Mouse (Mus musculus) layer of hippocampus, postnatal 25 days (tissue): ENCODE measurements around the gene Usb1. TPM values are rescaled to one million over a fixed set of nuclear protein-coding genes. Genes with fewer than 3 reads are reported as not detected.

ENCODE experiments used
- DNase-seq, 2 experiments: peaks; one replicate each; pipeline ENCODE4 v3.0.0; 2022; ENCODE audit warnings: mixed read lengths in 2 of 2, low spot score in 1 of 2; ENCODE audit errors: extremely low spot score in 1 of 2
- total RNA-seq, 2 experiments: library from RNA; stranded (reverse); gene quantifications; 2 replicates each; pipeline ENCODE4 v1.2.3; 2021

The Usb1 gene
- total RNA-seq, 2 experiments from 2014 or later: 13.7 to 15.0 TPM

DNA sequence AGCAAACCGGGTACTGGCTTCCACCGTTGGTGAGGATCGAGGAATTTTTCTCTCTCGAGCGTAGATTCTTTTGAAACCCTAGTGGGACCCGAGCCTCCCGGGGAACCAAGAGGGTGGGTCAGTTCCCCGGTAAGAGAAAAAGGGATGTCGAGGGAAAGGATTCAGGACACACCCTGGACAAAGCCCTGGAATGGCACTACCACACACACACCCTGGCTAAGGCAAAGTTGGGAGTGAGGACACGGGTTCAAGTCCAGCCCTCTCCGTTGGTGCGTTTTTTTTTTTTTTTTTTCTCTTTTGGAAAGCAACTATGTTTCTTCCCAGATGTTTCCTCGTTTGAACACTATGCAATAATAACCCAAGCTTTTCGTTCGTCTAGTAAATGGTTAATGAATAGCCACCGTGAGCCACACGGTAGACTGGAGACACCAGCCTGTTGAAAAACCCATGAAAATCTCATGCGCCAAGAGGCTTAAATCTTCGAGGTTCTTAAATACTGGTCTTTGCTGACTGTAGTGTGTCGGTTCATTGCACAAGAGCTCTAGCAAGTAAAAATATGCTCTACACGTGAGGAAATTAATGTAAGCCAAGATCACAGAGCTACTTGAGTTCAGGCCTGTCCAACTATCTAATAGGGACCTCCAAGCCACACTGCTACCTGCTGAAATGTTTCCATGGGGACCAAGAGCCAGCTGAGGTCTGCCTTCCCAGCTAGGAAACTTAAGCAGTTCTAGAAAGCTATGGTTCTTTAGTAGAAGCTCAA lies 534 bp downstream of the Usb1 start:
- no peak for DNase-seq

GRCm38 (mm10) chr8:95335706-95336105 lies 3.6 kb downstream of the Usb1 start:
- no peak for DNase-seq

DNA sequence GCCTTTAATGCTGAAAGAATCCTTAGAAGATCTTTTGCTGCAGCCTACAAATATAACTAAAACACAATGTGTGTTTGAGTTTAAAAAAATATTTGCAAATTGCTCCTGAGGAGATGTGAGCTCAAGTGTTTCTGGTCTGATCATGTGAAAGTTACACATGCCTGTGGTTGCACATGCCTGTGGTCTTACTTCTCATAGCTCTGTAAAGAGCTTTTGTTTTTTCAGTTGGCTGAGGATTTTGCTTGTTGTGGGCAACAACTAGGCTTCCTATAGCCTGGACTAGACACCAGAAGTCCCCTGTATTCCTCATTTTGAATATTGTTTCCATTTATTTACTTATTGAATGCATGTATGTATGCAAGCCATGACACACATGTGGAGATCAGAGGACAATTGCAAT lies 4.3 kb downstream of the Usb1 start:
- no peak for DNase-seq

- DNase-seq: no peak
Observed at GRCm38 (mm10) chr8:95341721-95342120, 9.6 kb downstream of the Usb1 start.

DNA sequence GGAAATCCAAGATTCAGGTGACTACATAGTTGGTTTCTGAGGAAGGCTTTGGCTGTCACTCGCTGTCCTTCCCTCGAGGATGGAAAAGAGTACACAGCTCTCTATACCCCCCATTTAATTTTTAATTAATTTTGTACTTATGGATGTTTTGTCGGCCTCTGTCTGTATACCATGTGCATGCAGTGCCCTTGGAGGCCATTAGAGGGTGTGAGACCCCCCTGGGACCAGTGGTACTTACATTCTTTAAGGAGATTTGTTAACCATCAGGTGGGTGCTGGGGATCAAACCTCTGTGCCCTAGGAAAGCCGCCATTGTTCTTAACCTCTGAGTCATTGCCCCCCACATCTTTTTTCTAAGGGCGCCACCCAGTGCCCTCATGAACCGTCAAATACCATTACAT lies 12.6 kb downstream of the Usb1 start:
- DNase-seq: no peak

DNA sequence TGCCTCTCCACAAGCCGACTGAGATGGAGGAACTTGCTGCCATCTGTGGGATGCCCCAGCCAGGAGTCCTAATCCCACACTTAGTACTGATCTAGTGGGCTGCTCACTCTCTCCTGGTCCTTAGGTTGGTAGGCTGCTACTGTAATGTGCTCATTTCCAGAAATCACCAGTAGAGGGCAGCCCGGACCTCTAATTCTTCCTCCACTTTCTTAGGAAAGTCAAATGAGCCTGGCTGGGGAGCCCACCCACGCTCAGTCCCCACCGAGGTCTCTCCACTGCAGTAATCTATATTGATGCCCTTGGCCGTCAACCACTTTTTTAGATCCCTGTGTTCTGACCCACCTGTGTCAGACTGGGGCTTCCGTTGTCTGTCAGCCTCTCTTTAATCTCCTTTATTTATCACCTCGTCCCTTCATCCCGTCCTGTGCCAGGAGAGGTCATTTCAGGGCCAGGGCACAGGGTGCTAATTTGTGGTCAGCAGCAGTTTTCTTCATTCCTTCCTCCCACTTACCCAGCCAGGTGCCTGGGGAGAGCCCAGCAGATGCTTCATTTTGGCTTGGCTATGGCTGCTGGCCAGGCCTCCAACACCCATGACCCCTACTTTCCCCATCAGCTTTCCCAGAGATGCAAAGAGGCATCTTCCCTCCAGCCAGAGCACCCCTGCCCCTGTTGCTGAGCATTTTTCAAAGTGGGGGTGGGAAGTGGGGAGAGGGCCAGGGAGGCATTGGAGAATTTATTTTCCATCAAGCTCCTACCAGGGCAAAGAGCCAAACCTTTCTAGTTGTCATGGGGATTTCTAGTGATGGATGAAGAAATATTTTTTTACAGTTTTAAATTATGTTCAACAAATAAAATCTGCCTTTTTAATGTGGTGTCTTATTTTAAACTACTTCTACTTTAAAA lies 14.8 kb downstream of the Usb1 start:
- DNase-seq: peak; percentile 68 to 90

DNA sequence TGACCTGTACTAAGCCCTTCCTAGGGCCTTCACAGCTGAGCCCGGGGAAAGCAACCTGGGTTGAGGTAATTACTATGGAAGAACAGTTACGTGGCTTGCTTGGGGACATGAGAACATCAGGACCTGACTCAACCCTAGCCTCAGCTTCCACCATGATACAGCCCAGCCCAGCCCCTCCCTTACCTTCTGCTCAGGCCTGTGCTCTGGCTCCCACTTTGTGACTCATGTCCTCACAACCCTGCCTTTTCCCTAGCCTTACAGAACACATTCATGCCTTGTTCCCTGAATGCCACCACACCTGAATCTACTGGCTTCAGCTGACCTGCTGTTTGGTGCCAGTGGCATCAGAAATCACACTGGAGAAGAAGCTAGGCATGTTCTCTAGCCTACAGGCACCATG lies 16.3 kb downstream of the Usb1 start:
- DNase-seq: no peak

GRCm38 (mm10) chr8:95348811-95349630 lies 16.9 kb downstream of the Usb1 start:
- DNase-seq: peak; percentile 42 to 68

DNA sequence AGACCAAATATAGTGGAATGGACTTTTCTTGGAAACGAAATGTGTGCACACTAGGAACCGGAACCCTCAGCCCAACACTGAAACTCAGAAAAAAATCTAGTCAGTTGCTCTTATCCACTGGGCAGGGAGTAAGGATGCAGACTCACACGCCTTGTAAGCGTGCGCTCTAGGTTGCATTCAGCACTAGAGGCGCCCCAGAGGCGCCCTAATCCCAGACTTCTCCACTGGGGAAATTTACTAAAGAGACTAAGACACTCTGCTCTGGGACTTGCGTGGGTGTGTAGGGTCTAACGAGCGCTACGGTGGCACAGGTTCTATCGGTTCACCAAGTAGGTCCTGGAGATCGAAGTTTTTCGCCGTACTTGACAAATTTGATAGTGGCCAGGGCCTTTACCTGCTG lies 19.4 kb downstream of the Usb1 start:
- no peak for DNase-seq

DNA sequence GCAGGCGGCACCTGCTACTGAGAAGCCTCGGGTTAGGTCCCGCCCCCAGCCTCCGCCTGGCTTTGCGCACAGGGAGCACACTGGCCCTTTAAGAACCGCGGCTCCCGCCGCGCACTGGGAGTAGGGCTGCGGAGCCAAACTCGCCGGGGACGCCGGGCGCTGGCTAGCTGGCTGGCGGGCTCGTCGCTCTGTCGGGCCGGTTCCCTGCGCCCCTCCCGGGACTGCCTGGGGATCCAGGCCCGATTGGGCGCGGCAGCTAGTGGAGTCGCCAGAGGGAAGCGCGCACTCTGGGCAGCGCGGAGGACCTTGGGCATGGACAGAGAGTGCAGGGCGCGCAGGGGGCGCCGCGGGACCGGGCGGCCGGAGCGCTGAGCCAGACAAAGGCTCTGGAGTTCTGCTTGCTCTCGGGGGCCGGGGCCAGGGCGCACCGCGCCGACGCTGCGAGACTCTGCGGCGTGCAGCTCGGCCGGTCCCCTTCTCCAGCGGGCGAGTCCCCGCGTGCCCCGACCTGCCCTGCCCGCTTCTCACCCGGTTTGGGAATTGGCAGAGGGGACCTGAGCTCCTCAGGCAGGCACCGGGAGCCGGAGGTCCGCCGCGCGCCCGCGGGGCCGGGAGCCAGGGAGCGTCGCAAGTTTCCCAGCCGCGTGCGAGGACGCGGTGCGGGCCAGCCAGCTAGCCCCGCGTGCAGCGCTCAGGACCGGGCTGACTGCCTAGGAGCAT lies 20.2 kb downstream of the Usb1 start, which contains the start of gene Mmp15:
Gene Mmp15 (plus strand): TSS at position 118 of the 720 bp plus-strand sequence.
- peak; percentile 56 to 58 for DNase-seq

DNA sequence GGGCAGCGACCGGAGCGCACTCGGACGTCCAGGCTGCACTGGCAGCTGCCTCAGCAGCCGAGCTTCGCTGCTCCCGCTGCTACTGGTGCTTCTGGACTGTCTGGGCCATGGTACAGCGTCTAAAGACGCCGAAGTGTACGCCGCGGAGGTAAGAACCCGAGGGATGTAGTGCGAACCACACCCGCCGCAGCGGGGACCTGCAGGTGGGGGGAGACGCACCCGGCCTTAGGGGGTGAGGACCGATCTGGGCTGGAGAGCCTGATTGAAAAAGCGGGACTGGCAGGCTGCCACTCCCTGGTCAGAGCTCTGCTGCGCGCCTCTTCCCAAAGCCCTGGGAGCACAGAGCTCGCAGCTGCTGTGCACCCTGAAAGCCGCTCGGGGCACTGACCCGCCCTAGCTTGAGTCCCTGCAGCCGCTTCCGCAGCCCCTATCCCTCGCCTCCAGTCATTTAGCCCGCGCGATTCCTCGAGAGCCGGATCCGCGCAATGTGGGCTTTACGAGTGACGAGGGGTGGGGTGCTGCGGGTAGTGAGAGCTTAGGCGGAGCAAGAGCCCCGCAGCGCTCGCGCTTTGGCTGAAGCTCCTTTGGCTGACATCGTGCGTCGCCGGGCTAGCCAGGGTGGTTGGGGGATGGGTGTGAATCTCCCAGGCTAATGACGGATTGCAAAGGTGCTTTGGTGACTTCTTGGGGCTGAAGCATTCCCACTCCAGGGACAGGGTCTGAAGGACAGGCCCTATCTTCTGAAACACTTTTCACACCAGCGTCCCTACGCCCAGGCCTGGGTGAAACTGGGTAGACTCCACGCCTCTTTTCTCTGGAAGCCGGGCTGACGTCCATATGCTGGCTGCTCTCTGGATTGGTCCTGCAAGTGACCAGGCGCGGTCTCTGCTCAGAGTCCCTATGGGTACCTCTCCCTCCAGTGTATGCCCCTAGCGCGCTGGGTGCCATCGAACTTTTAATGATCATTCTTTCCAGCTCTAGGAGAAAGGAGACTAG lies 21.1 kb downstream of the Usb1 start:
- no peak for DNase-seq

DNA sequence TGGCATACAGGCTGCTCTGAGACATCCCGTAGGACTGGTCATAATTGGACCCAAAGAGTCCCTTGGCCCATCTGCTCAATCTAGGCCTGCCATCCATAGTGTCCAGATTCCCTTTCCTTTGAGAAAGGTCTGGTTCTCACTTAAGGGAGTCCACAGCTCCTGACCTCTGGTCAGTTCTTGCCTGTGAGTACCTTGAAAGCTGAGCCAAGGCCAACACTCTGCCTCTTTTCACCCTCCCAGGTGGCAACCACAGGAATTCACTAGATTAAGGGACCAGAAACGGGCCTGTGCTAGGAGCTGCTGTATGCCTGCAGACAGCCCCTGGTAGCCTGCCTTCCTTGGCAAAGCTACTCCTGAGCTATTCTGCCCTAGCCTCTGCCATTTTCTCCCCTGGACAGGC lies 22.5 kb downstream of the Usb1 start:
- DNase-seq: no peak

- DNase-seq: no peak
Observed at GRCm38 (mm10) chr8:95358550-95359411, 26.7 kb downstream of the Usb1 start.

DNA sequence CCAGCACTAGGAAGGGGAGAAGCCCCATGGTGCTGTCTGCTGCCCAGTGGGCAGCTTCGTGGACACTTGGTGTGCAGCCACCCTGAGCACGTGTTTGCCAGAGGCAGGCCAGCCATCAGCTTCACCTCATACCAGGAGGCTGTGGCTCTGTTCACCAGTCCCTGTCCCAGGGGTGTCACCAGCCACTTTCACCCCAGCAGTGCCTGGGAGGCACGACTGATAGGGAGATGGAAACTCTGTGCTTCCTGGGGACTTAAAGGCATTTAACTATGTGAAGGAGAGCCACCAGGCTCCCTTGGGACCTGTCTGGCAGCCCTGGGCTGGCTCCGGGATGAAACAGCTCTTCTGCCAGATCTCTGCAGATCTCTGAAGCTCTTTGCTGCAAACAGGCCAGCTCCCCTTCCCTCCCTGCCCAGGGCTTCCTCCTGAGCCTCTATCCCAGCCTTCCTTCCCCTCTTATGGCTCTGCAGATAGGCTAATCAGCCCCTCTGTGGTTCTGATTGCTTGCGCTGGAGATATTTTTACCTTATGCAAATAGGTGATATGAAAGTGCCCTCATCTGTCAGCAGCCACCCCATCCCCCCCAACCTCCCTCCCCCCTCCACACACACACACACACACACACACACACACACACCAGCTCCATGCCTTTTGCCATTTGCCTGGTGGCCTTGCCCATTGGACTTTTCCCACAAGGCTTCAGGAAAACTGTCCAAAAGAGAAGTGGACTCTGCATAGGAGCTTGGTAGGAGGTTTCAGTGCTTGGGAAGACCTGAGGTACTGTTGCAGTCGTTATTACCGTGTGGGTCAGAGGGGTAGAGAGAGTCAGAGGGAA lies 28.3 kb downstream of the Usb1 start:
- DNase-seq: no peak

DNA sequence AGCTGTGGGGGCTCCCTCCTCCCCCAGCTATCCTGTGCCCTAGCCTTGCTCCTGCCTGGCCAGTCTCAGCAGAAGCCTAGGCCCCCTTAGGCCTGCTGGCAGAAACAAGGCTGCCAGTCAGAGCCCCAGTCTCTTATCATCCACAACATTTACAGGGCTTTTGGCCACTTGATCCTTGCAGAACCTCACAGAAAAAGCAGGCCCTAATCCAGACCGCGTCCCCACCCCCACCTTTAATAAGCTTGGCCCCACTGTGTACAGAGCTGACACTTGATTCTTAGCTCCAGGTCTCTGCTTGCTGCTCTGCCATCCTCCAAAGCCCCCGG lies 28.9 kb downstream of the Usb1 start:
- DNase-seq: no peak

DNA sequence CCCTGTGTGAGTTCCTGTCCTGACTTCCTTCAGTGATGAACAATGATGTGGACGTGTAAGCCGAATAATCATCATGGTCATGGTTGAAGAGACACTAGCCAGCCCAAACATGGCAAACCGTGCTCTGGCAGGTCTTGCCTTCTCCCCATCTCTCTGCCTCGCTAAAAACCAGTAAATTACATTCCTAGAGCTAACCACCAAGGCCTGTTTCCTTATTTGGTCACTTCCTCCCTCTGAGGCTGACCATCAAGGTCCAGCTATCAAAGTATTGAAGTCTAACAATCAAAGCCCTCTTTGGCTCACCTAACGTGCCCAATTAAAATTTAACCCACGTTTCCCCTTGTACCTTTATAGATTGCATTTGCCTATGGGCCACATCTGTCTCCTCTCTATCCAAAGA lies 30.2 kb downstream of the Usb1 start:
- DNase-seq: no peak

- no peak for DNase-seq
Observed at GRCm38 (mm10) chr8:95363849-95364248, 31.8 kb downstream of the Usb1 start.
